Mouse (Mus musculus): ENCODE data around the gene Gm12394. TPM values are rescaled to one million over a fixed set of nuclear protein-coding genes. Genes with fewer than 3 reads are reported as not detected.

Gm12394 gene
- total RNA-seq (2023) = not detected

GRCm38 (mm10) chr4:42856671-42857070, at the start of gene Gm12394:
Gene Gm12394 (minus strand): TSS chr4:42856771.

GRCm38 (mm10) chr4:42874134-42874533, 17.6 kb upstream of the Gm12394 start, which contains the start of gene Fam205c:
Gene Fam205c (minus strand): TSS chr4:42874234.

GRCm38 (mm10) chr4:42853788-42854187, 2.8 kb downstream of the Gm12394 start, which contains the start of gene Fam205a1:
Gene Fam205a1 (minus strand): TSS chr4:42853888.

GRCm38 (mm10) chr4:42773893-42774292, 82.7 kb downstream of the Gm12394 start, which contains the start of gene Ccl21a:
Gene Ccl21a (minus strand): TSS chr4:42773993.

GRCm38 (mm10) chr4:42756477-42756876, 100.1 kb downstream of the Gm12394 start, which contains the start of gene Ccl19:
Gene Ccl19 (minus strand): TSS chr4:42756577.

GRCm38 (mm10) chr4:42735245-42735644, 121.3 kb downstream of the Gm12394 start, which contains the start of gene 4930578G10Rik:
Gene 4930578G10Rik (plus strand): TSS chr4:42735545.

Other genes starting within 250 kb of the Gm12394 start
- not detected for gene Gm10591, start 244.6 kb downstream of the Gm12394 start, total RNA-seq (2023)
- gene Gm2564, start 227.1 kb downstream of the Gm12394 start, total RNA-seq (2023) = 1 to 10 TPM in 1 of 2 experiments, not detected in 1; 1.6 TPM
- gene Ccl27b, start 201.5 kb downstream of the Gm12394 start, total RNA-seq (2023) = not detected
- not detected for gene Il11ra2, start 194.9 kb downstream of the Gm12394 start, total RNA-seq (2023)
- gene 4930578G10Rik, start 121.2 kb downstream of the Gm12394 start, total RNA-seq (2023) = not detected
- gene Ccl19, start 100.2 kb downstream of the Gm12394 start, total RNA-seq (2023) = not detected
- gene Ccl21a, start 82.8 kb downstream of the Gm12394 start, total RNA-seq (2023) = not detected
- gene Fam205a1, start 2.9 kb downstream of the Gm12394 start, total RNA-seq (2023) = not detected
- not detected for gene Fam205c, start 17.5 kb upstream of the Gm12394 start, total RNA-seq (2023)
- gene Phf24, start 59.9 kb upstream of the Gm12394 start, total RNA-seq (2023) = not detected
- 10 to 100 TPM; 14.3 to 14.6 TPM for gene Dnajb5, start 93.0 kb upstream of the Gm12394 start, total RNA-seq (2023)
- gene 1700022I11Rik, start 112.8 kb upstream of the Gm12394 start, total RNA-seq (2023) = not detected
- gene Vcp, start 143.7 kb upstream of the Gm12394 start, total RNA-seq (2023) = 100 to 1,000 TPM; 115 to 119 TPM
- 10 to 100 TPM; 18.4 to 23.1 TPM for gene Fancg, start 153.7 kb upstream of the Gm12394 start, total RNA-seq (2023)
- gene Pigo, start 169.0 kb upstream of the Gm12394 start, total RNA-seq (2023) = 10 to 100 TPM; 11.7 to 12.1 TPM
- 10 to 100 TPM; 61.5 to 64.6 TPM for gene Stoml2, start 174.9 kb upstream of the Gm12394 start, total RNA-seq (2023)
- gene Fam214b, start 189.4 kb upstream of the Gm12394 start, total RNA-seq (2023) = 10 to 100 TPM; 54.2 to 74.8 TPM
- 1 to 10 TPM; 2.9 to 3.3 TPM for gene Unc13b, start 202.2 kb upstream of the Gm12394 start, total RNA-seq (2023)